Mouse (Mus musculus) erythroblast, embryonic 14.5 days (primary cell): ENCODE data around the gene Stxbp4.

Experiments
- GATA1 ChIP-seq: IDR thresholded peaks from 2 replicates; pipeline ENCODE4 v1.6.1; 2012; ENCODE audit warnings: low read length, inconsistent platforms, mixed read lengths
- TAL1 ChIP-seq: IDR thresholded peaks from 3 replicates; pipeline ENCODE4 v1.6.1; 2012; ENCODE audit warnings: low read length, inconsistent platforms, mixed read lengths

DNA sequence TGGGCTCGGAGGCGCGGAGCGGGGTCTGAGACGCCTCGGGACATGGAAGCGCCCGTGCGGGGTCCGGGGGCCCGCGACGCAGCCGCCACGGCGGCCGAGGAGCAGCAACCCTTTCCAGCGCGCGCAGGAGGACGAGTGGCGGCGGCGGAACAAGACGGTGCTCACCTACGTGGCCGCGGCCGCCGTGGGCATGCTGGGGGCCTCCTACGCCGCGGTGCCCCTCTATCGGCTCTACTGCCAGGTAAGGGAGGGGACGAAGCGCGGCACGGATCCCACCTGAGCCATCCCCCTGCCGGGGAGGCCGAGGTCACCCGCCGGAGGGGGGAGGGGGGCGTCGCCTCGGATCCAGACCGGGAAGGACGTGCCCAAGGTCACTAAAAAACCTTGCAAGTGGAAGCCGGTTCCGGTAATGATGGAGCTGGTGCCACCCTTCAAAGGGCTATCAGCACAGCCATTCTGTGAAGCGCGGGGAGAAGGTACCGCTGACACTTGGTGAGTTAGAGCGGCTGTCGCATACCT is 487 bp upstream of the Stxbp4 start:
- TF ChIP-seq TAL1, result no peak
- TF ChIP-seq GATA1, result no peak
